Mouse (Mus musculus): Measurements from ENCODE around the gene Anks1b.
A peak's percentile ranks its signal among the peaks of the same experiment; 100 is the strongest.

Gene Anks1b

GRCm38 (mm10) chr10:90907381-90907780, 1034.1 kb downstream of the Anks1b start:
- no peak for DNase-seq

GRCm38 (mm10) chr10:90923476-90923875, 1050.2 kb downstream of the Anks1b start:
- DNase-seq = no peak

GRCm38 (mm10) chr10:90933088-90933487, 1059.8 kb downstream of the Anks1b start:
- no peak for DNase-seq

GRCm38 (mm10) chr10:90934678-90935077, 1061.4 kb downstream of the Anks1b start:
- DNase-seq = no peak

GRCm38 (mm10) chr10:90937721-90938460, 1064.6 kb downstream of the Anks1b start:
- no peak for DNase-seq

GRCm38 (mm10) chr10:90940521-90941520, 1067.5 kb downstream of the Anks1b start:
- no peak for DNase-seq

GRCm38 (mm10) chr10:90942001-90942700, 1068.8 kb downstream of the Anks1b start:
- DNase-seq = no peak

- DNase-seq = no peak
These were observed 1073.7 kb downstream of the Anks1b start for GRCm38 (mm10) chr10:90947043-90947442.

- DNase-seq = no peak
These were observed 1074.5 kb downstream of the Anks1b start for GRCm38 (mm10) chr10:90947608-90948373.

GRCm38 (mm10) chr10:90953103-90953709, 1079.9 kb downstream of the Anks1b start:
- DNase-seq = no peak

- no peak for DNase-seq
These were observed 1080.5 kb downstream of the Anks1b start for GRCm38 (mm10) chr10:90953821-90954220.

GRCm38 (mm10) chr10:90960374-90960773, 1087.1 kb downstream of the Anks1b start:
- DNase-seq = no peak

- DNase-seq = peak; percentile 49
These were observed 1091.2 kb downstream of the Anks1b start for GRCm38 (mm10) chr10:90964511-90964910.

GRCm38 (mm10) chr10:90965671-90966315, 1092.5 kb downstream of the Anks1b start:
- no peak for DNase-seq

GRCm38 (mm10) chr10:90966821-90967220, 1093.5 kb downstream of the Anks1b start:
- no peak for DNase-seq

GRCm38 (mm10) chr10:90968247-90968646, 1094.9 kb downstream of the Anks1b start:
- DNase-seq = no peak

- DNase-seq = peak; percentile 62
These were observed 1096.3 kb downstream of the Anks1b start for GRCm38 (mm10) chr10:90969355-90970174.

GRCm38 (mm10) chr10:90970560-90970959, 1097.3 kb downstream of the Anks1b start:
- DNase-seq = no peak

- DNase-seq = no peak
These were observed 1100.8 kb downstream of the Anks1b start for GRCm38 (mm10) chr10:90974084-90974483.

GRCm38 (mm10) chr10:90974491-90974890, 1101.2 kb downstream of the Anks1b start:
- no peak for DNase-seq

Data from retina, postnatal 1 day (tissue).